Mouse (Mus musculus) spleen, adult 2 months (tissue): ENCODE measurements around the gene C1qtnf3.
A peak's percentile ranks its signal among the peaks of the same experiment; 100 is the strongest.

ENCODE experiments used
- CTCF ChIP-seq: fragments of 200-500 bp; IDR thresholded peaks from 2 replicates; pipeline ENCODE4 v1.5.1; 2011; ENCODE audit warnings: mild to moderate bottlenecking, inconsistent platforms; ENCODE audit not compliant: insufficient read depth, insufficient read length, insufficient replicate concordance; ENCODE audit errors: extremely low read depth
- POLR2A ChIP-seq: fragments of 200-500 bp; IDR thresholded peaks from 2 replicates; pipeline ENCODE4 v1.6.1; 2011; ENCODE audit warnings: low read depth, low read length, inconsistent platforms

- peak; percentile 65 for TF ChIP-seq POLR2A
- TF ChIP-seq CTCF: no peak
These were observed 29.4 kb downstream of the C1qtnf3 start, which contains the start of gene Amacr for GRCm38 (mm10) chr15:10981377-10982063.
